Mouse (Mus musculus): ENCODE measurements around the gene Ncam1. TPM values are rescaled to one million over a fixed set of nuclear protein-coding genes. Genes with fewer than 3 reads are reported as not detected.

The Ncam1 gene
- polyA plus RNA-seq, 1 experiment = 0.64 TPM

DNA sequence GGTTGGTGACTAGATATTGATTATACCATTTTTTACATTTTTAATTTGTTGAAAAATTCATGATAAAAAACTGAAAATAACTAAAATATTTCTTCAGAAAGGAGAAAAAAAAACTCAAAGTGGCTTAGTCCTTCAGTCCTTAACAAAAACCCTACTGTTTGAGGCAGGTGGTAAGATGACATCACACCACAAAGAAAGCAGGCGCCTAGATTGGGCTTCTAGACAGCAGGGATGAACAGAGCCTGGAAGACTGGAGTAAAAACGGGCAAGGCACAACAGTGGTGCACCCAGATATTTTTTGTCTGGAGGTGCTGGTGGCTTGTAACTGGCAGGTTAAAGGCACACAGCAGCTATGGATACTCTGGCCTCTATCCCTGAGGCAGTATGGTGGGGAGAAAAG is 168.4 kb downstream of the Ncam1 start:
- Histone ChIP-seq H3K36me3 (ENCODE audit: control insufficient read depth, insufficient read depth, low read length) (no peaks in the 10 kb centered on the region), H3K4me3 (ENCODE audit: extremely low read depth, insufficient read depth, insufficient read length) (no peak overlapping the region), H3K4me1 (ENCODE audit: control insufficient read depth, insufficient read depth, insufficient read length) (no peaks in the 10 kb centered on the region), H3K27me3 (ENCODE audit: control insufficient read depth, insufficient read depth, low read length) (no peaks in the 10 kb centered on the region), H3K27ac (ENCODE audit: insufficient read depth, low read length) (no peak overlapping the region)
- no peak for TF ChIP-seq CTCF (IDR thresholded peaks at IDR 0.05; ENCODE audit: extremely low read depth, insufficient read depth, insufficient read length, insufficient replicate concordance)
- TF ChIP-seq POLR2A (IDR thresholded peaks at IDR 0.05; ENCODE audit: low read depth, low read length) = no peak
- 82% methylated on average over 2 of the region's 2 CpGs for WGBS
- DNase-seq (ENCODE audit: low read depth in 1 of 2, low spot score in 2 of 2) = no peak

DNA sequence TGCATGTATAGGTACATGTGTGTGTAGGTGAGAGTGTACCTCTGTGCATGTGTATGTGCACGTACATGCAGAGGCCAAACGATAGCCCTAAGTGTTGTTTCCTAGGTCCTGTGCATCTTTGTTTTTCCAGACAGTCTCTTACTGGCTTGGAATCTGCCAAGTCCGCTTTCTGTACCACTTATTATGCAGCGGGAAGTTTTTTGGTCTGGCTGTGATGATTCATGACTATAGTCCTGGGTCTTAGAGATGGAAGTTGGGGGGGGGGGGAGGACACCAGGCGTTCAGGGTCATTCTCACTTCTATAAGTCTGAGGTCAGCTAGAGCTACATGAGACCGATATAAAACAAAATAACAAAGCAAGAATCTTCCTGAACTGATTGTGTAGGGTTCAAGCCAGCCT is 173.8 kb downstream of the Ncam1 start:
- Histone ChIP-seq H3K27me3 (ENCODE audit: control insufficient read depth, insufficient read depth, low read length) (no peaks in the 10 kb centered on the region), H3K4me1 (ENCODE audit: control insufficient read depth, insufficient read depth, insufficient read length) (no peaks in the 10 kb centered on the region), H3K36me3 (ENCODE audit: control insufficient read depth, insufficient read depth, low read length) (no peaks in the 10 kb centered on the region), H3K27ac (ENCODE audit: insufficient read depth, low read length) (no peak overlapping the region), H3K4me3 (ENCODE audit: extremely low read depth, insufficient read depth, insufficient read length) (no peak overlapping the region)
- no peak for TF ChIP-seq CTCF (IDR thresholded peaks at IDR 0.05; ENCODE audit: extremely low read depth, insufficient read depth, insufficient read length, insufficient replicate concordance)
- no peak for TF ChIP-seq POLR2A (IDR thresholded peaks at IDR 0.05; ENCODE audit: low read depth, low read length)
- DNase-seq (ENCODE audit: low read depth in 1 of 2, low spot score in 2 of 2) = no peak
- 92% methylated on average over 6 of the region's 6 CpGs for WGBS

DNA sequence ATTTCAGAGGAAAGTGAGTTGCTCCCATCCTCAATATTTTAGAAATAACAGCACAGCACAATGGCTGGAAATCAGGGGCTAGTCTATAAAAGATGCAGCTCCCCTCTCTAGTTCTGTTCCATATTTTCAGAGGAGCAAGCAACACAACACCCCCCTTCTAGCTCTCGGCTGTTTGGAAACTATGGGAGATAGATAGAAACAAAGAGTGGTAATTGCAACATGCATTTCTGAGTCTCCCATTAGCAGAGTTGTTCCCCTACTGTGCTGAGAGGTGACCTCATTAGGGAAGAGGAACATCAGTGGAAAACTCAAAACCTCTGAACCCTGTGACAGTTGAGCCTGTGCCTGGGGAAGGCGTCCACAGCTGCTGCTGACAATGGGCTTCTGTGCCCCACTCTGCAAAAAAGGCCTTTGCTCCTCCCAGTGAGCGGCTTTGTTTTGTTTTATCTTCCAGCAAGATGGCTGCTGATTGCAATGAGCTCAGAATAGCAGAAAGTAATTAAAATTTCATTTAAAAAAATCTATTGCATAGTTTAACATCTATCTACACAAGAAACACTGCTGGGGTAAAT is 174.7 kb downstream of the Ncam1 start:
- no peak for DNase-seq (ENCODE audit: low read depth in 1 of 2, low spot score in 2 of 2)
- no peaks in the 10 kb centered on the region for H3K4me1 ChIP-seq (ENCODE audit: control insufficient read depth, insufficient read depth, insufficient read length)
- TF ChIP-seq CTCF (IDR thresholded peaks at IDR 0.05; ENCODE audit: extremely low read depth, insufficient read depth, insufficient read length, insufficient replicate concordance) = no peak
- TF ChIP-seq POLR2A (IDR thresholded peaks at IDR 0.05; ENCODE audit: low read depth, low read length) = no peak
- H3K4me3 ChIP-seq (ENCODE audit: extremely low read depth, insufficient read depth, insufficient read length) = no peak overlapping the region
- no peaks in the 10 kb centered on the region for H3K36me3 ChIP-seq (ENCODE audit: control insufficient read depth, insufficient read depth, low read length)
- H3K27me3 ChIP-seq (ENCODE audit: control insufficient read depth, insufficient read depth, low read length) = no peaks in the 10 kb centered on the region
- H3K27ac ChIP-seq (ENCODE audit: insufficient read depth, low read length) = no peak overlapping the region
- 69% methylated on average over 3 of the region's 3 CpGs for WGBS

GRCm38 (mm10) chr9:49622928-49623676 is 175.6 kb downstream of the Ncam1 start:
- Histone ChIP-seq H3K27me3 (ENCODE audit: control insufficient read depth, insufficient read depth, low read length) (no peaks in the 10 kb centered on the region), H3K4me1 (ENCODE audit: control insufficient read depth, insufficient read depth, insufficient read length) (no peaks in the 10 kb centered on the region), H3K27ac (ENCODE audit: insufficient read depth, low read length) (no peak overlapping the region), H3K4me3 (ENCODE audit: extremely low read depth, insufficient read depth, insufficient read length) (no peak overlapping the region), H3K36me3 (ENCODE audit: control insufficient read depth, insufficient read depth, low read length) (no peaks in the 10 kb centered on the region)
- no peak for DNase-seq (ENCODE audit: low read depth in 1 of 2, low spot score in 2 of 2)
- 75% methylated on average over 9 of the region's 9 CpGs for WGBS
- TF ChIP-seq POLR2A (IDR thresholded peaks at IDR 0.05; ENCODE audit: low read depth, low read length) (no peak), CTCF (IDR thresholded peaks at IDR 0.05; ENCODE audit: extremely low read depth, insufficient read depth, insufficient read length, insufficient replicate concordance) (no peak)

DNA sequence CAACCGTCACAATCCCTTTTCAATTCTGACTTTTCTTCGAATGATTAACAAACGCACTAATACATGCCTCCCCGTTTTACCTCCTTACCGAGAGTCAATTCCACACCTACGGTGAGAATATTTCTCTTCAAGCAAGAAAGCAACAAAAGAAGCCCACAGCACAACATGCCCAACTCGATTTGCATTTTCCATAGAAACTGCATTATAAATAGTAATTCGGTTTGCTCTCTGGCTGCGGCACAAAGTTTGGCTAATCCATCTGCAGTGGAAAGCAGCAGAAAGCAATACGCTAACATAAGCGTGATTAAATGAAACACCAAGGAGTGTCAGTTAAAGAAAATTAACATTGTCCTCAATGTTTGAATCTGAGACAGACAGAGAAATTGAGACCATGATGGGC is 177.0 kb downstream of the Ncam1 start:
- TF ChIP-seq CTCF (IDR thresholded peaks at IDR 0.05; ENCODE audit: extremely low read depth, insufficient read depth, insufficient read length, insufficient replicate concordance) (no peak), POLR2A (IDR thresholded peaks at IDR 0.05; ENCODE audit: low read depth, low read length) (no peak)
- no peak for DNase-seq (ENCODE audit: low read depth in 1 of 2, low spot score in 2 of 2)
- WGBS = 94% methylated on average over 11 of the region's 11 CpGs

DNA sequence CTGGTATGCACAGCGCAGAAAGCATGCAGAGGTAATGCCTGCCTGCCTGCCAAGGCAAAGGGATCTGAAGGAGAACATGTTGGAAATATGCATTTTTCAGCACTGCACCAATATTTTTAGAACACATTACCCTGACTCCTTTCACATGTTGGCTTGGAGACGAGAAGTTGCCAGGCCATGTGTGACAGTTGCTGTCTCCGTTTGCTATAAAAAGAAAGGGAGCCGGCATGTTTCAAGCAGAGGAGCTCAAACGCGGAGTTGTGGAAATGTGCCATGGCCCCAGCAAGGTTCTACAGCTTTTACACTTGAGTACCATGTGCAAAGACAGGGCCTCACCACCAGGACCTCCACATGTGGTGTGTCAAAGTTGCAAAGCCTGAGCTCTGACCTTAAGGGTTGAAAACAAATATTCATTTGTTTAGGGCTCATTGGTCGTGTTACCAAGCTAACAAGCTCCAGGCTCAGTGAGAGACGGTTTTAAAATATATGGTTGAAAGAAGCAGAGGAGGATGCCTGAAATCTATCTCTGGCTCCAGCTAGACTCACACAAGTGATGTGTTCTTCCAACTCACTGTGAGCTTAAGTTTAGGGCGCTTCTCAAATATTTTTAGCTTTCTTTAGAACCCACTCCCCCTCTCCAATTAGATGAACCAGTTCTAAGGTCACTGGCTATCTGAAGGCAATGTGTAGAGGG is 179.9 kb downstream of the Ncam1 start:
- no peak for DNase-seq (ENCODE audit: low read depth in 1 of 2, low spot score in 2 of 2)
- H3K4me3 ChIP-seq (ENCODE audit: extremely low read depth, insufficient read depth, insufficient read length) = no peak overlapping the region
- no peaks in the 10 kb centered on the region for H3K36me3 ChIP-seq (ENCODE audit: control insufficient read depth, insufficient read depth, low read length)
- H3K27ac ChIP-seq (ENCODE audit: insufficient read depth, low read length) = no peak overlapping the region
- 89% methylated on average over 9 of the region's 9 CpGs for WGBS
- TF ChIP-seq CTCF (IDR thresholded peaks at IDR 0.05; ENCODE audit: extremely low read depth, insufficient read depth, insufficient read length, insufficient replicate concordance) (no peak), POLR2A (IDR thresholded peaks at IDR 0.05; ENCODE audit: low read depth, low read length) (no peak)
- H3K27me3 ChIP-seq (ENCODE audit: control insufficient read depth, insufficient read depth, low read length) = no peaks in the 10 kb centered on the region
- no peaks in the 10 kb centered on the region for H3K4me1 ChIP-seq (ENCODE audit: control insufficient read depth, insufficient read depth, insufficient read length)

More for the DNA sequence above, 177.0 kb downstream of the Ncam1 start:
- Histone ChIP-seq H3K27me3 (ENCODE audit: control insufficient read depth, insufficient read depth, low read length) (no peaks in the 10 kb centered on the region), H3K4me3 (ENCODE audit: extremely low read depth, insufficient read depth, insufficient read length) (no peak overlapping the region), H3K36me3 (ENCODE audit: control insufficient read depth, insufficient read depth, low read length) (no peaks in the 10 kb centered on the region), H3K27ac (ENCODE audit: insufficient read depth, low read length) (no peak overlapping the region), H3K4me1 (ENCODE audit: control insufficient read depth, insufficient read depth, insufficient read length) (no peaks in the 10 kb centered on the region)

All from spleen, adult 2 months (tissue).